Mouse (Mus musculus): ENCODE measurements at regions not wholly inside any gene's neighbourhood (a gene's known extent, or its start where the extent isn't known, plus 50 kb on each side); places are given as distances from the start of the nearest gene placed in this dataset.
A peak's percentile ranks its signal among the peaks of the same experiment; 100 is the strongest.
"Not testable (repeated sequence)": the region's sequence is repeated elsewhere in the genome, so short reads cannot be mapped to it uniquely, and the experiment has no call there.

- no peak for ATAC-seq (ENCODE audit: low read depth)
Observed at GRCm38 (mm10) chr5:96898120-96898672, 99.3 kb upstream of the Bmp2k start.

GRCm38 (mm10) chr5:96898695-96899094 lies 98.8 kb upstream of the Bmp2k start:
- H3K27me3 ChIP-seq (ENCODE audit: control insufficient read depth, insufficient read depth, low read length): no peaks in the 10 kb centered on the region
- H3K4me1 ChIP-seq (ENCODE audit: control insufficient read depth, insufficient read depth, low read length): no peaks in the 10 kb centered on the region
- ATAC-seq (ENCODE audit: low read depth): no peak
- H3K27ac ChIP-seq (ENCODE audit: low read depth, low read length): no peak overlapping the region
- H3K9me3 ChIP-seq (ENCODE audit: control insufficient read depth, low read length): no peaks in the 10 kb centered on the region
- H3K36me3 ChIP-seq (ENCODE audit: control insufficient read depth, insufficient read depth, low read length): no peaks in the 10 kb centered on the region
- H3K4me2 ChIP-seq (ENCODE audit: low read depth, low read length): no peak overlapping the region
- no peak overlapping the region for H3K4me3 ChIP-seq (ENCODE audit: low read depth, low read length)
- H3K9ac ChIP-seq (replicated peaks; ENCODE audit: low read depth, low read length): no peak overlapping the region
- WGBS: 84% methylated on average over 5 of the region's 5 CpGs

More at GRCm38 (mm10) chr5:96898120-96898672, 99.3 kb upstream of the Bmp2k start:
- H3K4me1 ChIP-seq (ENCODE audit: control insufficient read depth, insufficient read depth, low read length): no peaks in the 10 kb centered on the region
- H3K9me3 ChIP-seq (ENCODE audit: control insufficient read depth, low read length): no peaks in the 10 kb centered on the region
- H3K9ac ChIP-seq (replicated peaks; ENCODE audit: low read depth, low read length): no peak overlapping the region
- no peak overlapping the region for H3K4me3 ChIP-seq (ENCODE audit: low read depth, low read length)
- 77% methylated on average over 8 of the region's 8 CpGs for WGBS
- H3K27ac ChIP-seq (ENCODE audit: low read depth, low read length): no peak overlapping the region
- H3K27me3 ChIP-seq (ENCODE audit: control insufficient read depth, insufficient read depth, low read length): no peaks in the 10 kb centered on the region
- H3K4me2 ChIP-seq (ENCODE audit: low read depth, low read length): no peak overlapping the region
- no peaks in the 10 kb centered on the region for H3K36me3 ChIP-seq (ENCODE audit: control insufficient read depth, insufficient read depth, low read length)

- no peaks in the 10 kb centered on the region for H3K9me3 ChIP-seq (ENCODE audit: control insufficient read depth, low read length)
- ATAC-seq (ENCODE audit: low read depth): peak; percentile 91
- 33% methylated on average over 17 of the region's 17 CpGs for WGBS
- H3K4me2 ChIP-seq (ENCODE audit: low read depth, low read length): peak overlapping the region; percentile 20; the same call in 1 of the 2 replicates
- no peaks in the 10 kb centered on the region for H3K36me3 ChIP-seq (ENCODE audit: control insufficient read depth, insufficient read depth, low read length)
- no peak overlapping the region for H3K27ac ChIP-seq (ENCODE audit: low read depth, low read length)
- no peaks in the 10 kb centered on the region for H3K27me3 ChIP-seq (ENCODE audit: control insufficient read depth, insufficient read depth, low read length)
- 0 out of 2 replicates have a peak overlapping the region, but pooled peaks have one; percentile 34 for H3K9ac ChIP-seq (replicated peaks; ENCODE audit: low read depth, low read length)
- H3K4me3 ChIP-seq (ENCODE audit: low read depth, low read length): no peak overlapping the region
- no peaks in the 10 kb centered on the region; the same call in 1 of the 2 replicates for H3K4me1 ChIP-seq (ENCODE audit: control insufficient read depth, insufficient read depth, low read length)
Observed at GRCm38 (mm10) chr5:96905572-96906271, 91.8 kb upstream of the Bmp2k start.

- not testable (repeated sequence) for H3K4me3 ChIP-seq (ENCODE audit: low read depth, low read length); H3K9ac ChIP-seq (replicated peaks; ENCODE audit: low read depth, low read length); H3K27ac ChIP-seq (ENCODE audit: low read depth, low read length); H3K4me2 ChIP-seq (ENCODE audit: low read depth, low read length); H3K4me1 ChIP-seq (ENCODE audit: control insufficient read depth, insufficient read depth, low read length); H3K27me3 ChIP-seq (ENCODE audit: control insufficient read depth, insufficient read depth, low read length); ATAC-seq (ENCODE audit: low read depth); H3K9me3 ChIP-seq (ENCODE audit: control insufficient read depth, low read length); H3K36me3 ChIP-seq (ENCODE audit: control insufficient read depth, insufficient read depth, low read length)
- 92% methylated on average over 2 of the region's 2 CpGs for WGBS
Observed at GRCm38 (mm10) chr5:96908371-96908770, 89.1 kb upstream of the Bmp2k start.

GRCm38 (mm10) chr5:96909218-96909617 lies 88.3 kb upstream of the Bmp2k start:
- WGBS: 78% methylated on average over 6 of the region's 6 CpGs
- H3K4me1 ChIP-seq (ENCODE audit: control insufficient read depth, insufficient read depth, low read length): no peaks in the 10 kb centered on the region; the same call in 1 of the 2 replicates
- H3K27ac ChIP-seq (ENCODE audit: low read depth, low read length): no peak overlapping the region
- no peak overlapping the region for H3K9ac ChIP-seq (replicated peaks; ENCODE audit: low read depth, low read length)
- ATAC-seq (ENCODE audit: low read depth): no peak
- no peaks in the 10 kb centered on the region for H3K9me3 ChIP-seq (ENCODE audit: control insufficient read depth, low read length)
- no peak overlapping the region for H3K4me2 ChIP-seq (ENCODE audit: low read depth, low read length)
- no peaks in the 10 kb centered on the region for H3K36me3 ChIP-seq (ENCODE audit: control insufficient read depth, insufficient read depth, low read length)
- no peak overlapping the region for H3K4me3 ChIP-seq (ENCODE audit: low read depth, low read length)
- H3K27me3 ChIP-seq (ENCODE audit: control insufficient read depth, insufficient read depth, low read length): no peaks in the 10 kb centered on the region

GRCm38 (mm10) chr5:96911550-96912253 lies 85.8 kb upstream of the Bmp2k start:
- Histone ChIP-seq H3K4me3 (ENCODE audit: low read depth, low read length) (no peak overlapping the region), H3K27me3 (ENCODE audit: control insufficient read depth, insufficient read depth, low read length) (no peaks in the 10 kb centered on the region), H3K27ac (ENCODE audit: low read depth, low read length) (no peak overlapping the region), H3K9me3 (ENCODE audit: control insufficient read depth, low read length) (no peaks in the 10 kb centered on the region), H3K36me3 (ENCODE audit: control insufficient read depth, insufficient read depth, low read length) (no peaks in the 10 kb centered on the region), H3K9ac (replicated peaks; ENCODE audit: low read depth, low read length) (no peak overlapping the region), H3K4me1 (ENCODE audit: control insufficient read depth, insufficient read depth, low read length) (no peaks in the 10 kb centered on the region), H3K4me2 (ENCODE audit: low read depth, low read length) (no peak overlapping the region)
- no peak for ATAC-seq (ENCODE audit: low read depth)
- WGBS: 71% methylated on average over 13 of the region's 13 CpGs

- Histone ChIP-seq H3K9me3 (ENCODE audit: control insufficient read depth, low read length) (no peaks in the 10 kb centered on the region), H3K27me3 (ENCODE audit: control insufficient read depth, insufficient read depth, low read length) (no peaks in the 10 kb centered on the region), H3K4me1 (ENCODE audit: control insufficient read depth, insufficient read depth, low read length) (peaks cover 2% of the 10 kb centered on the region; the same call in 1 of the 2 replicates), H3K36me3 (ENCODE audit: control insufficient read depth, insufficient read depth, low read length) (no peaks in the 10 kb centered on the region), H3K9ac (replicated peaks; ENCODE audit: low read depth, low read length) (no peak overlapping the region), H3K27ac (ENCODE audit: low read depth, low read length) (no peak overlapping the region), H3K4me3 (ENCODE audit: low read depth, low read length) (no peak overlapping the region), H3K4me2 (ENCODE audit: low read depth, low read length) (no peak overlapping the region)
- no peak for ATAC-seq (ENCODE audit: low read depth)
- 79% methylated on average over 4 of the region's 4 CpGs for WGBS
Observed at GRCm38 (mm10) chr5:96912254-96912635, 85.2 kb upstream of the Bmp2k start.

GRCm38 (mm10) chr5:96912781-96913180 lies 84.7 kb upstream of the Bmp2k start:
- ATAC-seq (ENCODE audit: low read depth): no peak
- Histone ChIP-seq H3K4me1 (ENCODE audit: control insufficient read depth, insufficient read depth, low read length) (peaks cover 5% of the 10 kb centered on the region; the same call in 1 of the 2 replicates), H3K4me2 (ENCODE audit: low read depth, low read length) (no peak overlapping the region), H3K9me3 (ENCODE audit: control insufficient read depth, low read length) (no peaks in the 10 kb centered on the region), H3K36me3 (ENCODE audit: control insufficient read depth, insufficient read depth, low read length) (no peaks in the 10 kb centered on the region), H3K27me3 (ENCODE audit: control insufficient read depth, insufficient read depth, low read length) (no peaks in the 10 kb centered on the region), H3K27ac (ENCODE audit: low read depth, low read length) (no peak overlapping the region), H3K9ac (replicated peaks; ENCODE audit: low read depth, low read length) (no peak overlapping the region), H3K4me3 (ENCODE audit: low read depth, low read length) (no peak overlapping the region)
- WGBS: 75% methylated on average over 4 of the region's 4 CpGs

- H3K4me2 ChIP-seq (ENCODE audit: low read depth, low read length): no peak overlapping the region
- H3K9me3 ChIP-seq (ENCODE audit: control insufficient read depth, low read length): no peaks in the 10 kb centered on the region
- H3K27ac ChIP-seq (ENCODE audit: low read depth, low read length): no peak overlapping the region
- H3K36me3 ChIP-seq (ENCODE audit: control insufficient read depth, insufficient read depth, low read length): no peaks in the 10 kb centered on the region
- no peak overlapping the region for H3K9ac ChIP-seq (replicated peaks; ENCODE audit: low read depth, low read length)
- no peak overlapping the region for H3K4me3 ChIP-seq (ENCODE audit: low read depth, low read length)
- WGBS: 77% methylated on average over 1 of the region's 1 CpGs
- no peak for ATAC-seq (ENCODE audit: low read depth)
- H3K4me1 ChIP-seq (ENCODE audit: control insufficient read depth, insufficient read depth, low read length): peaks cover 5% of the 10 kb centered on the region; the same call in 1 of the 2 replicates
- no peaks in the 10 kb centered on the region for H3K27me3 ChIP-seq (ENCODE audit: control insufficient read depth, insufficient read depth, low read length)
Observed at GRCm38 (mm10) chr5:96913711-96914110, 83.8 kb upstream of the Bmp2k start.

Measured in neural tube, embryonic 14.5 days (tissue).